Mouse (Mus musculus) lung, postnatal 25 days (tissue): ENCODE results near the gene Calcrl.
A peak's percentile ranks its signal among the peaks of the same experiment; 100 is the strongest.

ENCODE experiments used
- DNase-seq: peaks from one replicate; pipeline ENCODE4 v3.0.0; 2022; ENCODE audit warnings: low spot score

Calcrl gene

GRCm38 (mm10) chr2:84316185-84316805 lies 108.9 kb downstream of the Calcrl start:
- no peak for DNase-seq

GRCm38 (mm10) chr2:84296517-84296916 lies 128.7 kb downstream of the Calcrl start:
- no peak for DNase-seq

- DNase-seq: peak; percentile 62
These were observed 130.1 kb downstream of the Calcrl start for GRCm38 (mm10) chr2:84295068-84295467.

- no peak for DNase-seq
These were observed 130.6 kb downstream of the Calcrl start for GRCm38 (mm10) chr2:84294611-84295010.

- no peak for DNase-seq
These were observed 132.7 kb downstream of the Calcrl start for GRCm38 (mm10) chr2:84292351-84293000.

GRCm38 (mm10) chr2:84288940-84289557 lies 136.2 kb downstream of the Calcrl start:
- DNase-seq: no peak
